Mouse (Mus musculus) midbrain, postnatal 0 days (tissue): ENCODE measurements around the gene Asna1. TPM values are rescaled to one million over a fixed set of nuclear protein-coding genes. Genes with fewer than 3 reads are reported as not detected.

Source experiments
- ATAC-seq: fragments of 200-750 bp; cut with Nextera tagmentation; 2 replicates; pipeline ENCODE4 v1.8.0; 2017; ENCODE audit warnings: moderate number of reproducible peaks, mild to moderate bottlenecking, moderate TSS enrichment, moderate library complexity; ENCODE audit not compliant: low FRiP score
- DNase-seq: peaks from one replicate; pipeline ENCODE4 v3.0.0-alpha.2; 2015; ENCODE audit warnings: low spot score
- H3K27ac ChIP-seq: fragments of 300-500 bp; sonication (generic); 2 replicates; pipeline ENCODE4 v1.5.1; 2014; ENCODE audit warnings: low read depth, mild to moderate bottlenecking, low read length, mixed read lengths
- H3K27me3 ChIP-seq: fragments of 300-500 bp; sonication (generic); 2 replicates; pipeline ENCODE4 v1.6.1; 2014; ENCODE audit warnings: low read length, control low read depth, mixed read lengths; ENCODE audit not compliant: insufficient read depth
- H3K36me3 ChIP-seq: fragments of 300-500 bp; sonication (generic); 2 replicates; pipeline ENCODE4 v1.6.1; 2014; ENCODE audit warnings: low read length, control low read depth, mixed read lengths; ENCODE audit not compliant: insufficient read depth
- H3K4me1 ChIP-seq: fragments of 300-500 bp; sonication (generic); 2 replicates; pipeline ENCODE4 v1.6.1; 2014; ENCODE audit warnings: mild to moderate bottlenecking, control low read depth, antibody characterized with exemption, low read length, mixed read lengths; ENCODE audit not compliant: insufficient read depth
- H3K4me2 ChIP-seq: fragments of 300-500 bp; sonication (generic); 2 replicates; pipeline ENCODE4 v1.6.1; 2014; ENCODE audit warnings: low read depth, mild to moderate bottlenecking, low read length, mixed read lengths; ENCODE audit not compliant: poor library complexity, severe bottlenecking
- H3K4me3 ChIP-seq: fragments of 300-500 bp; sonication (generic); 2 replicates; pipeline ENCODE4 v1.5.1; 2014; ENCODE audit warnings: low read depth, mild to moderate bottlenecking, low read length, moderate library complexity
- H3K9ac ChIP-seq: fragments of 300-500 bp; sonication (generic); replicated peaks from 2 replicates; pipeline ENCODE4 v1.6.1; 2014; ENCODE audit warnings: mild to moderate bottlenecking, low read length, moderate library complexity, mixed read lengths; ENCODE audit not compliant: poor library complexity, severe bottlenecking
- H3K9me3 ChIP-seq: fragments of 300-500 bp; sonication (generic); 2 replicates; pipeline ENCODE4 v1.6.1; 2016; ENCODE audit warnings: low read length, control low read depth
- CTCF ChIP-seq: IDR thresholded peaks from 2 replicates; pipeline ENCODE4 v1.5.1; 2016; ENCODE audit warnings: antibody characterized with exemption, mild to moderate bottlenecking
- WGBS: fragments of 180-500 bp; shearing (Covaris S2); extraction: QIAGEN DNeasy Blood & Tissue Kit; methylation state at CpG from one replicate; pipeline ENCODE4 v1.1.7; 2014; 5-methylcytosine and 5-hydroxymethylcytosine counted together
- polyA plus RNA-seq: library from polyadenylated mRNA; unstranded; fragments of >200 nt; fragmentation: Nextera tagmentation; extraction: Ambion mirVana; gene quantifications from 2 replicates; pipeline ENCODE4 v1.2.1, GENCODE M21; 2015
- total RNA-seq: library from RNA; depleted of rRNA; stranded (reverse); fragments of >200 nt; gene quantifications from 2 replicates; pipeline ENCODE4 v1.2.3, GENCODE M21; 2014

Gene Asna1
- total and polyA plus RNA-seq, 2 experiments from 2014 or later = 137 to 172 TPM

DNA sequence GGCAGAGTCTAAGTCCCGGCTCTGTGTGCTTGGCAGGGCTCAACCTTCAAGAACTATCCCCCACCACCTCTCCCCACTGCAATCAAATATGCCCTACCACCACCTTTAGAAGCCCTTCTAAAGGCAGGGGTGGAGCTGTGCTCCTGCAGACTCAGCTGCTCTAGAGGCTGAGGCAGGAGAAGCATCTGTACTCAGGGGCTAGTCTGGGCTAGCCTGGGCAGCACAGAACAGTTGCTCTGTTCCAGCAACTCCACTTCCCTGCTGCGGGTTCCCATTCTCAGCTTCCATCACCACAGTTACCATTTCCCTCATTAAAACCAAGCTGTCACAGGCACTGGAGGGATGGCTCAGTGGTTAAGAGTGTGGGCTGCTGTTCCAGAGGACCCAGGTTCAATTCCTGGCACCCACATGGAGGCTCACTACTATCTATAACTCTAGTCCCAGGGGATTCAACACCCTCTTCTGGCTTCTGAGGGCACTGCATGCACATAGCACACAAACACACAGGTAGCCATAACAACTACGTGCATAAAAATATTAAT, 3.5 kb downstream of the Asna1 start:
- peak; percentile 31 for TF ChIP-seq CTCF
- Histone ChIP-seq H3K27me3 (no peaks in the 10 kb centered on the region), H3K4me1 (peaks cover 4% of the 10 kb centered on the region; the same call in 1 of the 2 replicates), H3K9me3 (no peaks in the 10 kb centered on the region), H3K9ac (no peak overlapping the region), H3K36me3 (peaks cover 33% of the 10 kb centered on the region), H3K27ac (no peak overlapping the region), H3K4me2 (no peak overlapping the region), H3K4me3 (no peak overlapping the region)
- WGBS = 96% methylated on average over 3 of the region's 3 CpGs
- ATAC-seq (no peak), DNase-seq (no peak)

DNA sequence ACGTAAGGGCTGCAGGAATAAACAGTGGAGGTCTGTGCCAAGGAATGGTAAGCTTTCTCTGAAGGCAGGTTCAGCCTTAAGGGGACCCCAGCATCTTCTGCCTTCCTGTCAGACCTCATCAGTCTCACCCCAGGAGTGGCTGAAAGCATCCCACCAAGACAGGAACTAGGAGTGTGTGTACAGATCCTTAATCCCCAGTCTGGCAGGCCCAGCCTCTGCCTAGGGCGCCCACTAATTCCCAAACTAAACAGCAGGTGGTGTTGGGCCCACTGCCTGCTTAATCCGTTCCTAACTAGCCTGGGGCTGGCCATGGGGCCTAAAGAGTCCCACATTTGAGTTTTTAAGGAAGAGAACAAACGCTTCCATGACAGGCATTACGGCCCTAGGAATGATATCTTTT, 7.9 kb downstream of the Asna1 start:
- ATAC-seq (peak; percentile 38; the same call in 1 of the 2 replicates), DNase-seq (no peak)

DNA sequence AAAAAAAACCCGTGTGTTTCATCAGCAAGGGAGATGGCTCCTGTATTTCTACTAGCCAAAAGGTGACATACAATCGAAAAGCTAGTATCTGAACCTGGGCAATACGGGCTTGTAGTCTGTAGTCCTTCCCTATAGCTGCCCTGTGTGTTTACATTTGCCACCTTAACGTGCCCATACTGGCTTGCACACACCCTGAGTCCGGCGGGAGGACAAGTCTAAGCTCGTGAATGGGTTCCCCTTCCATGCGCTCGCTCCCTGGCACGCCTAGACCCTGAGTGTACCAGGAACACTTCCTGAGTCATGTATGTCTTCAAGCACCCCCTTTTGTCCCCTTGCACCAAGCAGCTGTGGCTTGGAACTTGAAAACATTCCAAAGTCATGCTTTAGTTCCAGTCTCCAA, 8.4 kb downstream of the Asna1 start:
- H3K4me2 ChIP-seq = no peak overlapping the region
- DNase-seq = no peak

More for the DNA sequence above, 7.9 kb downstream of the Asna1 start:
- Histone ChIP-seq H3K36me3 (peaks cover 27% of the 10 kb centered on the region), H3K4me2 (no peak overlapping the region), H3K27ac (no peak overlapping the region), H3K27me3 (0 out of 2 replicates have a peak, but pooled peaks cover 3% of the 10 kb centered on the region), H3K9me3 (no peaks in the 10 kb centered on the region), H3K9ac (no peak overlapping the region), H3K4me1 (0 out of 2 replicates have a peak, but pooled peaks cover 4% of the 10 kb centered on the region), H3K4me3 (no peak overlapping the region)
- 20% methylated on average over 5 of the region's 5 CpGs for WGBS
- TF ChIP-seq CTCF = 0 out of 2 replicates have a peak, but pooled peaks have one; percentile 9

DNA sequence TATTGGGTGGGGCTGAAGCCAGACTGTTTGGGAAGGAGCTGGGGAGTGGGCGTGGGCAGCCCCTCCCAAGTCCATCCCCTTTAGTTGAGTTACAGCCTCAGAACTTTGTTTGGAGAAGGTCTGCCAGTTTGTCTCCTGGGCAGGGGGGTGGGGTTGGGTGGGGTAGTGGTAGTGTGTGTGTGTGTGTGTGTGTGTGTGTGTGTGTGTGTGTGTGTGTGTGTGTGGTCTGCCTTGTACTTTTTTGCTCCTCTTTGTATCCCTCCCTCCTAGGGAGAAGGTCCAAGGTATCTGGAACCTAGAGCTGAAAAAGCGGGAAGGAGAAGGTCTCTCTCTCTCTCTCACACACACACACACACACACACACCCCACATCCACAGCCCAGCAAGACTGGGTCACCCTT, 10.7 kb downstream of the Asna1 start, which contains the start of gene Best2:
Best2 (minus strand) TSS at position 101 of the 400 bp plus-strand sequence.
- ATAC-seq (no peak), DNase-seq (no peak)
- Histone ChIP-seq H3K4me3 (peak within 1 kb of the TSS; percentile 33), H3K9me3 (no peaks in the 10 kb centered on the region), H3K4me1 (0 out of 2 replicates have a peak, but pooled peaks cover 4% of the 10 kb centered on the region), H3K4me2 (peak within 1 kb of the TSS; percentile 70), H3K27me3 (peaks cover 14% of the 10 kb centered on the region), H3K27ac (no peak within 1 kb of the TSS), H3K9ac (peak within 1 kb of the TSS; percentile 64), H3K36me3 (peaks cover 16% of the 10 kb centered on the region)
- 46% methylated on average over 2 of the region's 2 CpGs for WGBS
- no peak for TF ChIP-seq CTCF

More for the DNA sequence above, 8.4 kb downstream of the Asna1 start:
- Histone ChIP-seq H3K27me3 (peaks cover 4% of the 10 kb centered on the region; the same call in 1 of the 2 replicates), H3K9me3 (no peaks in the 10 kb centered on the region), H3K27ac (no peak overlapping the region), H3K4me3 (no peak overlapping the region), H3K9ac (no peak overlapping the region), H3K36me3 (peaks cover 26% of the 10 kb centered on the region), H3K4me1 (0 out of 2 replicates have a peak, but pooled peaks cover 4% of the 10 kb centered on the region)
- no peak for ATAC-seq
- WGBS = 67% methylated on average over 10 of the region's 10 CpGs
- TF ChIP-seq CTCF = no peak

DNA sequence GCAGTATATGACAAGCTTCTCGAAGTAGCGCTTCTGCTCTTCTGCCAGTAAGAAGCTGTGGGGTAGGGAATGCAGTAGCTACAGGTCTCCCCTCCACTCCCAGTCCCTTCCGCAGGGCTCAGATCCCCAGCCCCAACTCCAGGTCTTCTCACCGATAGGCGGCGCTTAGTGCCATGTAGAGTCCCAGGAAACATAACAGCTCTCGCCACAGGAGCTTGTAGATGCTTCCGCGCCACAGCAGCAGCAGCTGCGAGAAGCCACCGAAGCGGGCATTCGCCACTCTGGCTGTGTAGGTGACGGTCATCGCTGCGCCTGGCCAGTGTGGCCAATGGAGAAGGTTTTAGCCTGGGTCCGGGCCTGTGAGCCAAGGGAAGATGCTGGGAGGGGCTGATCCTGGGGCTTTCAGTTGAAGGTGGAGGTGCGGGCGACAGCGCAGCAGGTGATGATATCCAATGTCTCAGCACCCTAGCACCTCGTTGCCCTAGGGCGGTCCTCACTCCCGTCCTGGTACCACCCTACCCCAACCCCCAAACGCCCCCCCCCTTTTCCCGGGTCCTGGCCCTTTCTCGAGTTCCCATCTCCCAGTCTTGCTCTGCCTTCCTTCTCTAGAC, 11.7 kb downstream of the Asna1 start:
- Histone ChIP-seq H3K36me3 (peaks cover 7% of the 10 kb centered on the region), H3K9ac (peak overlapping the region; percentile 64), H3K27me3 (peaks cover 15% of the 10 kb centered on the region), H3K4me2 (peak overlapping the region; percentile 70), H3K27ac (no peak overlapping the region), H3K4me3 (peak overlapping the region; percentile 33), H3K4me1 (0 out of 2 replicates have a peak, but pooled peaks cover 4% of the 10 kb centered on the region), H3K9me3 (no peaks in the 10 kb centered on the region)
- peak; percentile 79 for TF ChIP-seq CTCF
- DNase-seq (peak; percentile 90), ATAC-seq (peak; percentile 64)
- WGBS = 7% methylated on average over 25 of the region's 26 CpGs

DNA sequence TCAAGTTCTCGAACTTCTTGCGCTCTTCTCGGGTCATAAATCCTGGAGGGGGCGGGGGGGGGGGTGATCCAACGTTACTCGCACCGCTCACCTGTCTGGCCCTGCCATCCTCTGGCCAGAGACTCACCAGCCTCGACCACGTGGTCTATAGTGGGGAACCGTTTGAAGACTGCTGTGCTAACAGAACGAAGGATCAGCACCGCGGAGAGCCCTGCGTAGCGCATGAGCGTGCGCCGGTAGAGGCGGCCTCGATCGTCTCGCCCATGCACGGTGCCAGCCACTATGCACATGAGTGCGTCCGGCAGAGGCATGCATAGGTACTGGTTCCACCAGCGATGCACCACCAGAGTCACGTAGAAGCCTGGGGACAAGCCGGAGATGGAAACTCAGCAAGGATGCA, 13.8 kb downstream of the Asna1 start:
- no peaks in the 10 kb centered on the region for H3K9me3 ChIP-seq
- no peak overlapping the region for H3K4me3 ChIP-seq
- 18% methylated on average over 27 of the region's 28 CpGs for WGBS
- TF ChIP-seq CTCF = no peak
- no peak overlapping the region for H3K4me2 ChIP-seq
- no peak overlapping the region for H3K27ac ChIP-seq
- H3K27me3 ChIP-seq = peaks cover 21% of the 10 kb centered on the region
- 0 out of 2 replicates have a peak, but pooled peaks cover 4% of the 10 kb centered on the region for H3K4me1 ChIP-seq
- no peak overlapping the region for H3K9ac ChIP-seq
- ATAC-seq (0 out of 2 replicates have a peak, but pooled peaks have one; percentile 42), DNase-seq (no peak)
- H3K36me3 ChIP-seq = no peaks in the 10 kb centered on the region
